Mouse (Mus musculus): ENCODE measurements around the gene Cemip. TPM values are rescaled to one million over a fixed set of nuclear protein-coding genes. Genes with fewer than 3 reads are reported as not detected.

Cemip gene
- polyA plus RNA-seq, 1 experiment: 0.65 TPM

DNA sequence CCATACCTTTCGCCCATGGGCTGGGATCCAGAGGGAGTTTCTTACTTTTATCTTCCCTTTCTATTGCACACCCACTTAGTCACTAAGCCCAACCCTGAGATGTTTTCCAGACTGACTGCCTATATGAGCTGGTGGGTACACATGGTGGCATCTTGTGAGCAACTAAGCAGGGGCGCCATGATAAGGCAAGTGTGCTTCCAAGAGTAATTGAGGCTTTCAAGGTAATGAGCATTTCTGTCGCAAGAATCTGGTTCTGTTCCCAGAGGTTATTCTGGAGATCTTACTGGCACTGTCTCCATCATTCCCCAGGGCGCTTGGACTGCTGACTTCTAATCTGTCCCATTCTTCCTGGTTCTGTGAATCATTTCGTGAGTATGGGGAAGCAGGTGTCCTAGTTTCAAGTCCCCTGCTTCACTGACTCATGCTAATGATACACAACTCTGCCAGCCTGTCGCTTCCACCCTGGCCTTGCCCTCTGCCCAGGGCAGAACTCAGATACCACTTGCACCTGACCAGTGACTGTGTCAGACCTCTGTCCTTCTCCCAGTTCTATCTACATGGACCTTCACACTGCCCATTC is 31.3 kb upstream of the Cemip start:
- Histone ChIP-seq H3K4me1 (ENCODE audit: control insufficient read depth, insufficient read depth, low read length) (peaks cover 42% of the 10 kb centered on the region), H3K4me3 (replicated peaks; ENCODE audit: extremely low read depth, low read depth, low read length) (no peak overlapping the region)
- DNase-seq: no peak
- WGBS: 47% methylated on average over 6 of the region's 6 CpGs
- TF ChIP-seq POLR2A (IDR thresholded peaks at IDR 0.05; ENCODE audit: borderline replicate concordance, extremely low read depth, low read depth, low read length) (no peak), CTCF (IDR thresholded peaks at IDR 0.05; ENCODE audit: insufficient read depth, low read length) (no peak)

DNA sequence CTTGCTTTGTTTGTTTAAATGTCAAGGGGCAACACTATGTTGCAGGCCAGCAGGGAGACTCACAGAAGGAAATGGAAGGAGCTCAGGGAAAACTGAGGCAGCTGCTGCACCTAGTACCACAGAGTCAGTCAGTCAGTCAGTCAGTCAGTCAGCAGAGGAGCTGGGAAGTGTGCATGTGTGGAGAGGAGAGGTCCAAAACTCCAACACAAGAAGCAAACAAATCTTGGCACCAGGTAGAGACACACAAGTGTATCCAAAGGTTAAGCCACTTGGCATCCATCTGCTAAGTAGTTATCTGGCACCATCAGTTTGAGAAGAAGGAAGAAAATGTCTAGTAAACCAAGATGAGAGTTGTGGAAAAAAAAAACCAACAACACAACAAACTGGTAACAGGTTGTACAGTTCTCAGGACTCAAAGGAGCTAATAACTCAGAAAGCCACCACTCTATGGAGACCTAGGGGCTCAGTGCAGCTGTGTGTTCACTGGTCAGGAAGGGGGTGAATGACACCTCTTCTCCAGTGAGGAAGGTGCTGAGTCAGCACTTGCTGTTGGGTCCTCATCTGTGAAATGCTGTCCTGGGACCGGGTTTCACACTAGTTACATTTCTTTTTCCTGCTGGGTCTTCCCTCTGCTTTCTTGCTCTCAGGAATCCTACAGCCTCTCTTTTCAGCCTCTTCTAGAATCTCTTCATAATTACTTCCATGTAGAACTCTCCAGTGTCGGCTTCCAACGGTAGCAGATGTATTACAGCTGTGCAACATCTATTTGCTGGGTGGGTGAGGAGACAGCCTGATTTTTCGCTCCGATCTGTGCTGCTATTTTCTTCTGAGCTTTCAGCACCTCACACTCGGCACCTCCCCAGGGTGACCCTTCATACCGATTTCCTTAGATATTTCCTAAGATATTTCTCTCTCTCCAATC is 30.6 kb upstream of the Cemip start:
- WGBS: 63% methylated on average over 7 of the region's 7 CpGs
- no peak for DNase-seq
- peaks cover 45% of the 10 kb centered on the region for H3K4me1 ChIP-seq (ENCODE audit: control insufficient read depth, insufficient read depth, low read length)
- no peak overlapping the region for H3K4me3 ChIP-seq (replicated peaks; ENCODE audit: extremely low read depth, low read depth, low read length)
- TF ChIP-seq POLR2A (IDR thresholded peaks at IDR 0.05; ENCODE audit: borderline replicate concordance, extremely low read depth, low read depth, low read length) (no peak), CTCF (IDR thresholded peaks at IDR 0.05; ENCODE audit: insufficient read depth, low read length) (no peak)

DNA sequence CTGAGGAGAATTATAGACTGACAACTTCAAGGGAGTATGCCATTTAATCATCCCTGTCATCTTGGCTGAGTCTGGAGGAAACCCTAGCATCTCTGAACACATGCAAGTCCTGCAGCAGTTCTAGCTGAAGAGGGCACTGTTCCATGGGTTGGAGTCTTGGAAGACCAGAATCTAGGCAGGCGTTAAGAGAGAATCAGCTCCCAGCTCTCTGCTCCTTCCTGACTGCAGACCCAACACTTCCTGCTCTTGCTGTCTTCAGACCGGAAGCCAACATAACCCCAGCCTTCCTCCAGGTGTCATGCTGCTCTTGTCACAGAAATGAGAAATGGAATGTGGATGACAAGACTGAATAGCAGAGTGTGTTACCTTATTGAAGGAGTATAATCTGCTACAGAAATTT is 29.1 kb upstream of the Cemip start:
- WGBS: 37% methylated on average over 2 of the region's 2 CpGs
- TF ChIP-seq POLR2A (IDR thresholded peaks at IDR 0.05; ENCODE audit: borderline replicate concordance, extremely low read depth, low read depth, low read length) (no peak), CTCF (IDR thresholded peaks at IDR 0.05; ENCODE audit: insufficient read depth, low read length) (peak; percentile 20; the same call in 1 of the 2 replicates)
- no peak for DNase-seq
- Histone ChIP-seq H3K4me1 (ENCODE audit: control insufficient read depth, insufficient read depth, low read length) (peaks cover 42% of the 10 kb centered on the region), H3K4me3 (replicated peaks; ENCODE audit: extremely low read depth, low read depth, low read length) (no peak overlapping the region)

DNA sequence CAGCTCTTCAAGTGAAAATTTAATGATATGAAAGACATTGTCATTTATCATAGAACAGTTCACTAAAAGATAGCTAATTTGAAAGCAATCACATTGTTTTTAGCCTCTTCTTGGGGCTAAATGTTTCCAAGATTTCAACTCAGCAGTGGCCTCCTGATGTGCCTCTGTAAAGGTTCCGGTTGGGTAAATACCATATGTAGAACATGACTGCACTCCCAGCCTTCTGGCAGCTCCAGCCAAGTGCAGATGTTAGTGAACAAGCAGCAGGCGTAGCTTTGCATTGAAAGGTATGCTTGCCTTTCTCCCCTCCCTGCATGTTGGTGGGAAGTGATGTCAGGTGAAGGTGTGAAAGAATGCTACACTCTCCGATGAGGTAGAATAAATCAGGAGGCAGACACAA is 28.5 kb upstream of the Cemip start:
- TF ChIP-seq POLR2A (IDR thresholded peaks at IDR 0.05; ENCODE audit: borderline replicate concordance, extremely low read depth, low read depth, low read length) (no peak), CTCF (IDR thresholded peaks at IDR 0.05; ENCODE audit: insufficient read depth, low read length) (no peak)
- no peak for DNase-seq
- Histone ChIP-seq H3K4me1 (ENCODE audit: control insufficient read depth, insufficient read depth, low read length) (peaks cover 37% of the 10 kb centered on the region), H3K4me3 (replicated peaks; ENCODE audit: extremely low read depth, low read depth, low read length) (no peak overlapping the region)
- 77% methylated on average over 3 of the region's 3 CpGs for WGBS

DNA sequence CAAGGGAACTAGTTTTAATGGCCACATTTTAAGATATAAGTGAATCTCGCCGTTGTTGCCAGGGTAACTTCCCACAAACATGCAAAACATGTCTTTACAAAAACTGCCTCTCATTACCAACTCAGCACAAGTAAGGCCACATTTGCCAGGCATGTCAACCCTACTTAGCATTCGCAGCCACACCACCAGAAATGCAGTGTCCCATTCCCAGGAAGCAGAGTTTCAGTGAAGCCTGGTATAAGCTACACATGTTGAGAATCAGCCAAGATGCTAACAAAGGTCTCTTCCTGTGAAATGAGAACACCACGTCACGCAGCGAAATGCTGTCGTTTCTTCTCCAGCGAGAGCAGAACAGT is 26.7 kb upstream of the Cemip start:
- Histone ChIP-seq H3K4me3 (replicated peaks; ENCODE audit: extremely low read depth, low read depth, low read length) (no peak overlapping the region), H3K4me1 (ENCODE audit: control insufficient read depth, insufficient read depth, low read length) (peaks cover 26% of the 10 kb centered on the region)
- DNase-seq: no peak
- TF ChIP-seq POLR2A (IDR thresholded peaks at IDR 0.05; ENCODE audit: borderline replicate concordance, extremely low read depth, low read depth, low read length) (no peak), CTCF (IDR thresholded peaks at IDR 0.05; ENCODE audit: insufficient read depth, low read length) (no peak)
- WGBS: 56% methylated on average over 8 of the region's 8 CpGs

DNA sequence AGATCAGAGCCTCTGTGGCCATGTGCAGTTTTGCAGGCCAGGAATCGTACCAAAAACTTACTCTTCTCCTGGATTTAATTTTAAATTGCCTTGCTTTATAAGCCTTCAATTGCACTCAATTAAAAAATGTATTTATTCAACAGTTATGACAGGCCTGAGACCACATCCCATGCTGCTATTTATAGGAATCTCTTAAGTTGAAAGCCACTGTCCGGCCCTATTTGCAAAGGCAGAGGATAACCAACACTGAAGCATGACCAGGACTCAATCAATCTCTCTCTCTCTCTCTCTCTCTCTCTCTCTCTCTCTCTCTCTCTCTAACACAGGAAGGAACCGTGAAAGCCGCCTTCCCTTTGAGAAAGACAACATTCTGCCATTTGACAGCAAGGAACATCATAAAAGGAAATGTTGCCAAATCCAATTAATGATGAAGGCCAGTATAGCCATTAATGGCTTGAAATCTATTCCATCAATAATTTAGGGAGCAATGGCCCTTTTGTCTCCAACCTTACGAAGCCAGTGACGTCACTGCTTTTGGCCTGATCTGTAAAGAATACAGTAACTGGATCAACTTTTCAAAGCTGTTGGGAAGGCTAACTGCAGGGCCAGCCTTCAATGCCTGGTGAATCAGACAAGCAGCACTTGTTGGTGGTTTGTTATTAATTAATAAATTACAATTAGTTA is 26.2 kb upstream of the Cemip start:
- DNase-seq: no peak
- TF ChIP-seq CTCF (IDR thresholded peaks at IDR 0.05; ENCODE audit: insufficient read depth, low read length) (no peak), POLR2A (IDR thresholded peaks at IDR 0.05; ENCODE audit: borderline replicate concordance, extremely low read depth, low read depth, low read length) (no peak)
- Histone ChIP-seq H3K4me3 (replicated peaks; ENCODE audit: extremely low read depth, low read depth, low read length) (no peak overlapping the region), H3K4me1 (ENCODE audit: control insufficient read depth, insufficient read depth, low read length) (peaks cover 21% of the 10 kb centered on the region)
- WGBS: 55% methylated on average over 6 of the region's 6 CpGs

DNA sequence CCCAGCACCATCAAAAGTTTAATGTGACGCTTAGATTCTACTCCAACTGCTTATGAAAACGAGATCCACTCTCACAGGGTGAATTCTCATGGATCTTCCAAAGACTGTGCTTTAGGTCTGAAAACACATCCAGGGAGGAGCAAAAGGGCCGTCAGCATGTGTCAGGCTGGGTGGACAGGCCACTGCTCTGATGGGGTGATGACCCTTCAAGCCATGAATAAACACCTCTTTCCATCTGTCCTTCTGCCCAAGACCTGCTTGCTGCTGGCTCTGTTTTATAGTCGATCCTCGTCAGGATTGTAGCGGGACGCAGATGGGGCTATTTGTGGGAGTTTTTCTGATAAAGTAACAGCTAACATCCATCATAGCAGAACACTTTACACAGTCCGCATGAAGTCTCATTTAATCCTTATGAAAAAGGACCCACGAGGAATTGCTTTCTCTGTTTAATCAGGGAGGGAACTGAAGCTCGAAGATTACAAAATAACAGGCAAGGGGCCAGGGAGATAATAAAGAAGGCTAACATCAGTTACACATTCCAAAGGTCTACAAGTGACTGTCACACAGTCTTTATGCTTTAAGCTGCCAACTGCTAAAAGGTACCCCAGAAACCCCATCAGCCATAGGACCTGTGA is 25.5 kb upstream of the Cemip start:
- no peak for DNase-seq
- TF ChIP-seq CTCF (IDR thresholded peaks at IDR 0.05; ENCODE audit: insufficient read depth, low read length) (no peak), POLR2A (IDR thresholded peaks at IDR 0.05; ENCODE audit: borderline replicate concordance, extremely low read depth, low read depth, low read length) (no peak)
- 52% methylated on average over 10 of the region's 10 CpGs for WGBS
- Histone ChIP-seq H3K4me3 (replicated peaks; ENCODE audit: extremely low read depth, low read depth, low read length) (no peak overlapping the region), H3K4me1 (ENCODE audit: control insufficient read depth, insufficient read depth, low read length) (peaks cover 20% of the 10 kb centered on the region)

DNA sequence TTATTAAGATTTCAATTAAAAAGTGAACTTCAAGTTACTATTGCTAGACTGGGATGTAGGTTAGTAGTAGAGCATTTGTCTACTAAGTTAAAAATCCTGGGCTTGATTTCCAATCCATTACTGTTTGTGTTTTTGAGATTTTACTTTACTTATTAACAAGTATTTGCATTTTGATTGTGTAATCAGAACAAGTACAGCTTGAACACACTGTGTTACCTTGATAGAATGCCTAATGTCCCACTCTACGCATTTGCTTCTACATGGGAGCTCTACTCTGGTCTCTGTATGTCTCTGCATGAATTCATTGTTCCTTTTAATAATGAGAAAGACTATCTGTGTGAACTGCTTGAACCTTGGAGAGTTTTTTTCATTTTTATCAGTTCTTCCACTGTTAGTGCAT is 20.6 kb upstream of the Cemip start:
- no peak for DNase-seq
- WGBS: 77% methylated on average over 1 of the region's 1 CpGs
- Histone ChIP-seq H3K4me1 (ENCODE audit: control insufficient read depth, insufficient read depth, low read length) (peaks cover 3% of the 10 kb centered on the region), H3K4me3 (replicated peaks; ENCODE audit: extremely low read depth, low read depth, low read length) (no peak overlapping the region)
- no peak for TF ChIP-seq POLR2A (IDR thresholded peaks at IDR 0.05; ENCODE audit: borderline replicate concordance, extremely low read depth, low read depth, low read length)

DNA sequence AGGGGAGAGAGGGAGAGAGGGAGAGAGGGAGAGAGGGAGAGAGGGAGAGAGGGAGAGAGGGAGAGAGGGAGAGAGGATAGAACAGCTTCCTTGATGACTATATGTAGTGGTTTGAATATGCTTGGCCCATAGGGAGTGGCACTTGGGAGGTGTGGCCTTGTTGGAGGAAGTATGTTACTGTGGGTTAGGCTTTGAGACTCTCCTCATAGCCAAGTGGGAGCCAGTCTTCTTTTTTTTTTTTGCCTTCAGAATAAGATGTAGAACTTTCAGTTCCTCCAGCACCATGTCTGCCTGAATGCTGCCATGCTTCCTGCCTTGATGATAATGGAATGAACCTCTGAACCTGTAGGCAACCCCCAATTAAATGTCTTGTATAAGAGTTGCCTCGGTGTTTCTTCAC is 16.3 kb upstream of the Cemip start:
- Histone ChIP-seq H3K4me1 (ENCODE audit: control insufficient read depth, insufficient read depth, low read length) (no peaks in the 10 kb centered on the region), H3K4me3 (replicated peaks; ENCODE audit: extremely low read depth, low read depth, low read length) (no peak overlapping the region)
- TF ChIP-seq CTCF (IDR thresholded peaks at IDR 0.05; ENCODE audit: insufficient read depth, low read length): no peak
- no peak for TF ChIP-seq POLR2A (IDR thresholded peaks at IDR 0.05; ENCODE audit: borderline replicate concordance, extremely low read depth, low read depth, low read length)
- WGBS: 92% methylated on average over 1 of the region's 1 CpGs
- no peak for DNase-seq

Data from lung, adult 2 months (tissue).